Mouse (Mus musculus) thymus, postnatal 10 days (tissue): ENCODE measurements around the gene Prdm9.

Experiments used
- DNase-seq, 2 experiments: peaks; one replicate each; pipeline ENCODE4 v3.0.0; 2021; ENCODE audit warnings: low spot score in 2 of 2

The Prdm9 gene

GRCm38 (mm10) chr17:15526986-15527810 lies 37.0 kb downstream of the Prdm9 start, which contains the start of gene Pdcd2:
Pdcd2 (minus strand) TSS chr17:15527301.
- peak; percentile 86 to 89 for DNase-seq

- peak in 1 of 2 experiments; percentile 11 for DNase-seq
Observed at GRCm38 (mm10) chr17:15526304-15526703, 37.9 kb downstream of the Prdm9 start.

GRCm38 (mm10) chr17:15518766-15519165 lies 45.4 kb downstream of the Prdm9 start:
- DNase-seq: no peak

- no peak for DNase-seq
Observed at GRCm38 (mm10) chr17:15518186-15518585, 46.0 kb downstream of the Prdm9 start.

- DNase-seq: no peak
Observed at GRCm38 (mm10) chr17:15517776-15518175, 46.4 kb downstream of the Prdm9 start.

- no peak for DNase-seq
Observed at GRCm38 (mm10) chr17:15510694-15511093, 53.5 kb downstream of the Prdm9 start.

- peak; percentile 94 to 95 for DNase-seq
Observed at GRCm38 (mm10) chr17:15499656-15500394, 64.3 kb downstream of the Prdm9 start, which contains the start of the genes Psmb1 and Tbp. Psmb1 (minus strand) TSS chr17:15499751. Tbp (plus strand) TSS chr17:15499888.

- no peak for DNase-seq
Observed at GRCm38 (mm10) chr17:15498753-15499113, 65.4 kb downstream of the Prdm9 start.

GRCm38 (mm10) chr17:15497882-15498752 lies 66.0 kb downstream of the Prdm9 start:
- DNase-seq: peak; percentile 91 to 93
